9 mouse cellular contexts compared by ENCODE assay signal in the genomic region with DNA sequence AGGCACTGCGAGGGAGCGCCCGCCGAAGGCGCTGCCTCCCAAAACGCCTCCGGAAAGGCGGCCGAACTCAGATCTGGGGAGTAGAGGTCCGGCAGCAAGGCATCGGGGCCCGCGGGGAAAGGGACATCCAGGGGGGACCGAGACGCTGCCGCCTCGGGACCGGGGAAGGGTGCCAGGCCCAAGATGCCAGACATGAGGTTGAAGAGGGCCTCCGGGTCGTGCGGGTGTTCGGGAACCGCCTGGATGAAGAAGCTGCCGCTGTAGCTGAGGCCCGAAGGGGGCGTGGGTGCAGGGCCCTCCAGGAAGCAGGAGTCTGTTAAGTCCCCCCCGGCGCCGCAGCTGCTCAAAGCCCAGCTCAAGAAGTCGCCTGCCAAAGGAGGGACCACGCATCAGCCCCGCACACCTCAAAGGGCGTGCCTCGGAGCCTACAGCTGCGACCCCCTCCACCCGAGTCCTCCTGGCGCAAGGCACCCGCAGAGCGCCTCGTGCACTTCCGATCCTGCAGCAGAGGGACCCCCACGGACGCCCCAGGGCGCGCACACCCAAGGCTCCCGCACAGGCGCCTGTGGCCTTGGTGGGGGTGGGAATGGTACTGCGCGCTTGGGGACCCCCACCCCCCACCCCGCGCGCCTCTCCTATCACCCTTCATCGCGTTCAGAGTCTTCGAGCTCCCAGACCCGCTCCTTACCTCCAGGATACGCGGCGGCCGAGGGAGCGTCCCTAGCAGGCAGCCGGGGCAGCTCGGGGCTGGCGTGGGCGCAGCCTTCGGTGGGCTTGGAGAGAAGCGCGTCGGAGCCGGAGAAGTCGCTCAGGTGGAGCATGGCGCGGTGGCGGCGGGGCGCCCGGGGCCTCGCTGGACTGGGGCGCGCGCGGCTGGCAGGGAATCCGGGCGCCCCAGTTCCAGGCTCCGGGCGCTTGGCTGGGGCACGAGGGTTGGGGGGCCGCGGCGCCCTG. TPM values are rescaled to one million over a fixed set of nuclear protein-coding genes. Genes with fewer than 3 reads are reported as not detected.
A peak's percentile ranks its signal among the peaks of the same experiment; 100 is the strongest.
DNase-seq lines count a peak whose midpoint lies in the region; ATAC-seq lines count a peak whose summit lies in the region.
"Had no signal": no experiment of that assay in that cellular context is flagged by ENCODE, and none has a peak within 500 bp of the region (broad histone marks: within the 10 kb centered on the region; RNA-seq: fewer than 3 reads in every experiment).

No protein-coding gene starts in this region.

- peaks cover 83% of the 10 kb centered on the region for H3K27me3 ChIP-seq in forebrain, embryonic 13.5 days
- H3K27me3 ChIP-seq in limb, embryonic 10.5 days (ENCODE audit: low read depth, poor library complexity, severe bottlenecking), result peaks cover 100% of the 10 kb centered on the region

- peak; percentile 31 for ATAC-seq in forebrain, embryonic 13.5 days

- H3K9me3 ChIP-seq in forebrain, embryonic 13.5 days (replicated peaks), result no peaks in the 10 kb centered on the region
- no peaks in the 10 kb centered on the region for H3K9me3 ChIP-seq in limb, embryonic 10.5 days (replicated peaks)

- under 1% methylated on average over 80 of the region's 90 CpGs for WGBS in forebrain, embryonic 13.5 days
- 1% methylated on average over 90 of the region's 90 CpGs for WGBS in limb, embryonic 10.5 days

- H3K36me3 ChIP-seq in forebrain, embryonic 13.5 days (ENCODE audit: poor library complexity, severe bottlenecking), result no peaks in the 10 kb centered on the region
- no peaks in the 10 kb centered on the region for H3K36me3 ChIP-seq in limb, embryonic 10.5 days

- peak overlapping the region; percentile 46 for H3K4me3 ChIP-seq in forebrain, embryonic 13.5 days
- H3K4me3 ChIP-seq in limb, embryonic 10.5 days, result peak overlapping the region; percentile 51

- no peak overlapping the region for H3K27ac ChIP-seq in forebrain, embryonic 13.5 days
- H3K27ac ChIP-seq in limb, embryonic 10.5 days, result no peak overlapping the region
- H3K27ac ChIP-seq: macrophage had no signal

- H3K9ac ChIP-seq in forebrain, embryonic 13.5 days, result peak overlapping the region; percentile 14; the same call in 1 of the 2 replicates

- peak overlapping the region; percentile 79 for H3K4me2 ChIP-seq in forebrain, embryonic 13.5 days

- peak; percentile 20 to 48 for DNase-seq in layer of hippocampus, postnatal 25 days (ENCODE audit: extremely low spot score in 1 of 2, low spot score in 1 of 2)
- DNase-seq in layer of hippocampus, postnatal 14 days (ENCODE audit: low spot score in 2 of 2), result no peak
- DNase-seq in cerebellum, adult 11-12 months, result peak; percentile 70
- peak; percentile 64 for DNase-seq in limb, embryonic 10.5 days (ENCODE audit: low spot score)
- DNase-seq in retina, embryonic 14.5 days (ENCODE audit: low spot score), result peak; percentile 25
- no peak for DNase-seq in thymus, postnatal 0 days (ENCODE audit: low spot score)
- no peak for DNase-seq in adrenal gland, postnatal 14 days

- peaks cover 29% of the 10 kb centered on the region for H3K4me1 ChIP-seq in forebrain, embryonic 13.5 days
- peaks cover 34% of the 10 kb centered on the region for H3K4me1 ChIP-seq in limb, embryonic 10.5 days

RNA-seq across cellular contexts. Expression of gene Egr4, which starts 0.5 kb away (rescaled TPM):
- total RNA-seq in layer of hippocampus, postnatal 25 days (2021), result 10 to 100 TPM; 26.8 to 28.1 TPM
- 10 to 100 TPM; 26.5 to 32.0 TPM for total RNA-seq in layer of hippocampus, postnatal 14 days (2021)
- polyA plus RNA-seq in forebrain, embryonic 13.5 days (2015; fragmentation: Nextera tagmentation; extraction: Ambion mirVana), result not detected in 2 replicates
- polyA plus RNA-seq in limb, embryonic 10.5 days (2016; fragmentation: Nextera tagmentation; extraction: Ambion mirVana), result not detected in 2 replicates
- polyA plus RNA-seq in thymus, postnatal 0 days (2015; fragmentation: Nextera tagmentation; extraction: Ambion mirVana), result 0.05 TPM in 1 of 2 replicates, not detected in the other
- total RNA-seq in adrenal gland, postnatal 14 days (2021), result 0.26 TPM in 1 of 2 replicates, not detected in the other
- polyA plus RNA-seq: macrophage had no signal

RNA-seq across cellular contexts. Expression of gene Fbxo41, which starts 10.1 kb away (rescaled TPM):
- total RNA-seq in layer of hippocampus, postnatal 25 days (2021), result 10 to 100 TPM; 95.1 to 98.5 TPM
- 10 to 100 TPM; 89.7 to 94.5 TPM for total RNA-seq in layer of hippocampus, postnatal 14 days (2021)
- polyA plus RNA-seq in forebrain, embryonic 13.5 days (2015; fragmentation: Nextera tagmentation; extraction: Ambion mirVana), result 2.7 and 3.2 TPM in 2 replicates
- 0.87 and 2.0 TPM in 2 replicates for polyA plus RNA-seq in limb, embryonic 10.5 days (2016; fragmentation: Nextera tagmentation; extraction: Ambion mirVana)
- 0.04 TPM in 1 of 2 replicates, not detected in the other for polyA plus RNA-seq in thymus, postnatal 0 days (2015; fragmentation: Nextera tagmentation; extraction: Ambion mirVana)
- total RNA-seq in adrenal gland, postnatal 14 days (2021), result 0.44 and 0.83 TPM in 2 replicates
- polyA plus RNA-seq: macrophage had no signal

Comparison
In these comparisons a context has a peak if more than half of its experiments do, and no peak if none do; other contexts are left out.
1. DNase-seq: peak in layer of hippocampus, postnatal 25 days (2 of 2), cerebellum, adult 11-12 months (single experiment), limb, embryonic 10.5 days (single experiment) and retina, embryonic 14.5 days (single experiment); none in layer of hippocampus, postnatal 14 days (0 of 2), thymus, postnatal 0 days (single experiment) and adrenal gland, postnatal 14 days (single experiment).
2. RNA of gene Egr4, which starts 0.5 kb away (total RNA-seq): 26.5 to 32.0 TPM in layer of hippocampus, postnatal 14 days and 26.8 to 28.1 TPM in layer of hippocampus, postnatal 25 days; 0.26 TPM in adrenal gland, postnatal 14 days; every median in the first group is over 10 times any median in the second.
3. RNA of gene Fbxo41, which starts 10.1 kb away (total RNA-seq): 95.1 to 98.5 TPM in layer of hippocampus, postnatal 25 days and 89.7 to 94.5 TPM in layer of hippocampus, postnatal 14 days; 0.44 to 0.83 TPM in adrenal gland, postnatal 14 days; every median in the first group is over 10 times any median in the second.